Mouse (Mus musculus): ENCODE results near the gene Tarbp2.
A peak's percentile ranks its signal among the peaks of the same experiment; 100 is the strongest.

Gene Tarbp2

DNA sequence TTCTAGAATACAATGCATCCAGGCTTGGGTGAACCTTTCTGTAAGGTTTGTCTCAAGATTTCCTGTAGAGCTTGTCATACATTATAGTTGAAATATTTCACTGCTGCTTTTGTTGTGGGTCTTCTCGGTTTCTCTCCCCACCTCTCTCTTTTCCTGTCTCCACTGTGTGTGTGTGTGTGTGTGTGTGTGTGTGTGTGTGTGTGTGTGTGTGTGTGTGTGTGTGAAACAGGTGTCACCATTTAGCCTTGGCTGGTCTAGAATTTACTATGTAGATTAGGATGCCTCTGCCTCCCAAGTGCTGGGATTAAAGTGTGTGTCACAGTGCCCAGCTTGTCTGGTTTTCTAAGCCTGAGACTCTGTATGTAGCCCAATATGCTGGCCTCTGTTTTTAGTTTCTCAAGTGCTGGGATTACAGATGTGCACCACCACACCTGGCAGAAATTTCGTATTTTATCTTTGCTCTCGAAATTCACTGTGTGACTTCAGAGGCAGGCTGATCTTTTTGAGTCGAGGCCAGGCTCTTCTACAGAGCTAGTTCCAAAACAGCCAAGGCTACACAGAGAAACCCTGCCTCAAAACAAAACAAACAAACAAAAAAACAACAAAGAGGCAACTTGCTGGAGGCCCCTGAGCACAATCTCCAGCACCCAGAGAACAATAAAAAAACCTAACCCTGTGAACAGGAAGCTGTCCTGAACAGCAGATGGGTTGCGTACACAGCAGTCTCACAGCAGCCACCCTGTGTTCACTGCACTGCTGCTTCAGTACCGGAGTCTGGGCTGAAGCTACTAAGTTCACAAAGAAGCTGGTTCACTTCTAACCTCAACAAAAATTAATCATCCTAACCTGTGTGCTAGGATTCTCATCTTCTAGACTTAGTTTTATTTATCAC, 8.4 kb downstream of the Tarbp2 start:
- DNase-seq: peak; percentile 41

DNA sequence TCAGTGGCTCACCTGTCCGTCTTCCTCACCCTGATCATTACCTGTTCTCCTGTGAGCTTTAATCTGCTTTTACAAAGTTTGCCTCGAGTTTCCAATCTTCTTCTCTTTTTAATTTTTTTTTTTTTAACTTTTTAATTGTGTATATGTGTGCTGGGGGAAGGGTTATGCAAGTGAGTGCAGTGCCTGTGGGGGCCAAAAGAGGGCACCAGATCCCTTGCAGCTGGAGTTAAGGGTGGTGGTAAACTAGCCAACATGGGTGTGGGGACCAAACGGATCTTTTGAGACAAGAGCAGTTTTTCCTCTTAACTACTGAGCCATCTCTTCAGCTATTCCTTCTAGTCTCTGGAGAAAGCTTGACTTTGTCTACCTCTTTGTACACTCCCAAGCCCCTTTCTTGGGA, 9.9 kb downstream of the Tarbp2 start:
- peak; percentile 62 for DNase-seq

DNA sequence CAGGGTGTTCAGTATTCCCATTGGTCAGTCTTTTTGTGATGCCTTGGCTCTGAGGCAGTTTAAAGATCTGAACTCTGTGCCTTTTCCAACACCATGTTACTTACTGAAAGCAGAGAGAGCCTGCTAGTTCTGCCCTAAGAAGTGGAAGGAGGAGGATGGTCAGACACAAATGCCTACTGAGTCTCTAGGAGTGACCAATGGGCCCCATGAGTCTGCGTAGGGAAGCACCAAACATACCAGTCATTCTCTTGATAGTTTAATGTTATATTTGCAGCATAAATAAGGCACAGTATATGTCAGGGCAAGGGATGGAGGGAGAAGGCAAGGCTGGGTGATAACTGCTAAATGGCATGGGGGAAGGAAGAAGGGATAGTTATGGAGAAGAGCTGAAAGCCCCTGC, 10.4 kb downstream of the Tarbp2 start:
- DNase-seq: no peak

DNA sequence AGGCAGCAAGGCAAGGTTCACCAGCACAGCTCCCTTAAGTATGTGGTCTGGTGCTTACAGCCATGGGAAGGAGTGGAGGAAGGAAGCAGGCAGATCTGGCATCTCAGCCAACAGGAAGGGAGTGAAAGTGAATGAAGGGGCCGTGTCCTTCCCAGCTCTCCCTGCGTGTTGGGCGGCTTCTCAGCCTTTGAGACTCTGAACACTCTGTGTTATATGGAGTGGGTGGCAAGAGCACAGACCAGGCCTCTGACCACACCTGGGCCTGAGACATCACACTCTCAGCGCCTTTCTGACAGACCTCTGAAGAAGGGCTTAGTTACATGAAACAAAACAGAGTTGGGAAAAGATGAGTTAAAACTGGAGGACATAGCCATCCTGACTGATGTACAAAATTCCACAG, 12.6 kb downstream of the Tarbp2 start:
- no peak for DNase-seq

DNA sequence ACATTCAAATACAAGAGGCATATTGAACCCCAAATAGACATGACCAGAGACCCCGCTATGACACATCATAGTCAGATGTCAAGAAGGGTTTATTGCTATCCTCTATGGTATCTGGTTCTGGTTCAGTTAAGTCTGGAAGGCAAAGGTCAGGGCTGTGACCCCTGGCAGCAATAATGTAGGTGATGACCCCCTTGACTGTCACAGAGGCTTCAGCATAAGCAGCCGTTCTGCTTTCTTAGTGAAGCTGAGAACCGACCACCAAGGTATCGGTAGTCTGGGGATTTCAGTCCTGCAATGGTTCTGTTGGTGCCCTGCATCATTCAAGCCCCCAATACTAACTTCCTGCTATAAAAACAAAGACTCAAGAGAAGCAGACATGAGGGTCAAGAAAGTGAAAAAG, 13.6 kb downstream of the Tarbp2 start:
- DNase-seq: no peak

DNA sequence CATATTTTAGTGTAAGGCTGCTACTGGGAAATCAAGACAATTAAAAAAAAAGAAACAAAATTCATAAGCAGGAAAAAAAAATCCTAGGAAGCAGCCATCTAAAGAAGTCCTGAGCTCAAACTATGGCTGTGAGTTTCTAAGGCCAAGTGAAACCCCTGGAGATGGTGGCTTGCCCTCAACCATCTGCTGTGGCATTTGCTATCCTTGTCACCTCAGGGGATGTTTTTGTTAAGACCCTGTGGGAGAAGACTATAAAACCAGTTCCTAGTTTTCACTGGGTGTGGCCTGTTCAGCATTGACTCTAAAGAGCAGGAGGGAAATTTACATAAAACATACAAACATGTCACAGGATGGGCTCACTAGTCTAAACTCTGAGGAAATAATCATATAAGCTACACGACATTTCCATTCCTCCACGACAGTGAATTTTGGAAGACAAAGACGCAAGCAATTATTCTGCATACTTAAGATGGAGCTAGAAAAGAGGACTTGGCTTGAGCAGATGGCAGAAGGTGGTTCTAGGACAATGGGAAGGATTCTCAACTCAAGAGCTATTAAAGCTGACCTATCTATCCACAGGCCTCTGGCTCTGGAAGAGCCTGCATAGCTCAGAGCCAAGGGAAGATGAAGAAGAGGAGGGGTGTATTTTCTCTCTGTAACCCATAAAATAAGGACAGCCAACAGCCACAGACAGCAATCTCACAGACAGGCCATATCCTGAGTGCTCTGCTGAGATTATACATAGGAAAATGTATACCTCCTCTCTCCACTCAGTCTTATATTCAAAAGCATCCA, 14.3 kb downstream of the Tarbp2 start:
- DNase-seq: no peak

DNA sequence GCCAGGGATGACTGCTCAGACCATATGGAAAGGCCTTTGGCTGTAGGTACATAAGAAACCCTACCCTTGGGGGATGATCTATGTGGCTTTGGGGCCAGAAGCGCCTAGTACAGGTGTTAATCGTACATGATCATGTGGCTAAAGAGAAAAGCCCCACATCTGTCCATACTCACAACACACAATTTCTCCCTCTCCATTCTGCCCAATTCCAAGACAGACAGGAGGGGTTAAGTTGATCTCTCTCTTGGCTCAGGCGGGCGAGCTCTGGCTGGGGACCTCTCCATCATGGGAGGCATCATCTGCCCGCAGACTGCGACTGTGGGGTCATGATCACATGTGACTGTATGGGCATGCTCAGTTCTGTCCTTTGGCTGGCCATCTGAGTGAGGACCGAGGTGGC, 15.9 kb downstream of the Tarbp2 start:
- no peak for DNase-seq

DNA sequence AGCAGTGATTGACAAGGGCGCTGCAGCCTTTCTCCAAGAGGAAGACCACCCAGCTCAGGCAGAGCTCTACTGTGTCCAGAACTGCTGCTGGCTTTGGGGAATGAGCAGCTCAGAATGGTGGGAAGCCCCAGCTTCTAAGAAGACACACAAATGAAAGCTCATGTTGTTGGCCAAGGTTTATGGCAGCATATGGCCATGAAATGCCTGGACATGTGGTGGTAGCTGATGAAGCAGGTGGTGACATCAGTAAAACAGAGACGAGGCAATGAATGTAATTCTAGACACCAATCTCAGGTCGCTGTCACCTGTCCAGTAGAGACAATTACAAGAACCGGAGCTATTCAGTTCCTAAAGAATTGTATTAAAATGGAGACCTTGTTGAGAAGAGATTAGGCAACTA, 26.8 kb downstream of the Tarbp2 start:
- DNase-seq: no peak

DNA sequence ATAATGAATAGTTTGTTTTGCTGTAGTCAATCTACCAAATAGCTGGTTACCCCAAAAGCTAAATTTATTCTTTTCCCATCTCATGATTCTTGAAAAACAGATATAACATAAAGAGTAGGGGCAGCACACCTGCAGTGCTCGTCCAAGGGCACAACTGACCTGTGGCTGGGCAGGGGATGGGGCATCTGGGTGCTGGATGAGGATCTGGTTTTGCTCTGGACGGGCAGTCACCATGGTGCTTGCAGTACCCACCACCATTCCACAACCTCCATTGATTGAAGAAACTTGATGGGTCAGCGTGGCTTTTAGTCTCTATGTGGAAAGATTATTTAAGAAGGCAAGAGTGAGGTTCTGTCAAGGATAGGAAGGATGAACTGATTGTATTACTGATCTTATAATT, 28.3 kb downstream of the Tarbp2 start:
- no peak for DNase-seq

DNA sequence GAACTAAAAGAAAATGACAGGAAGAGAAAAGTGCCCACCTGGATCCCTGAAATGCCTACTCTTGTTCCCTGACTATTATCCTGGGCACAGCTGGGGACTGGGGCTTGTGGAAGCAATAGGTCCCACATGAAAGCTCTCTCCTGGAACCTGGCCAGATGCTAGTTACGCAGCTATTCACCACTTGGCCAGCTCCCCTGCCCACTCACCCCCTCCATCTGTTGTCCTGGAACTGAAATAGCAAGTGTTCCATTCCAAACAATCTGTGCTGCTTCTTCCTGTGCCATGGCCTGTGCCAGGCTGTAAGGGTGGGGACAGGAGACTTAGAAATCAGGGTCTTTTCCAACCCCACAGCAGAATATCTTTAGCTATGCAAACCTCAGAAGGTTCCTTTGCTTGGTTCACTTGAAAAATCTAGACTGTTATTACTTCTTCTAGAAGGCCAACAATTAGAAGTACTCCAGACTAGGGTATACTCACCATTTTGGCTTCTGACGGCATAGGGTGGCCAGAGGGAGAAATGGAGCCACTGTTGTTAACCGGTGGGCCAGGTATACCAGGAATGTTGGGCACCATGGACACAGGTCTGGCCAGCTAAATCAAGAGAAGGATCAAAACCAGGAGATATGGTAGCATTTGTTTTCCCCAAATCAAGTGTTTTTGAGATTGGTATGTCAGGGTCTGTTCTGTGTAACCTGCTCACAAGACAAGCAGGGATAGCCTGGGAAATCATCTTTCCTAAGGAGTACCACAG, 28.9 kb downstream of the Tarbp2 start:
- no peak for DNase-seq

DNA sequence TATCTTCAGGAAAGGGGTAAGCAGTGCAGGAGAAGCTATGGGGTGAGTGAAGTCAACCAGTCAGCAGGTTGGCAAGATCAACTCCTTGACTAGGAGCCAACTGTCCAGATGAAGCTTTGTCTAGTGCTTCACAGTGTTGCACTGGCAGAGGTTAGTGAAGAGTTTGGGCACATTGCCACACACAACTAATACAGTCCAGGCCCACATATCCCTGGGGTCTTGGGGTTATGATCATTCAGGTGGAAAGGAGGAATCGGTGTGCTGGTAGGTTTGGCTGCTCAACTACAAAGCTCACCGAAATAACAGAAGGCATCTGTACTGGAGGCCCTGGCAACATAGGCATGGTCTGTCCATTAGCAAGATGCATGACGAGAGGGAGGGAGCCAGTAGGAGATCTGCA, 29.5 kb downstream of the Tarbp2 start:
- DNase-seq: no peak

DNA sequence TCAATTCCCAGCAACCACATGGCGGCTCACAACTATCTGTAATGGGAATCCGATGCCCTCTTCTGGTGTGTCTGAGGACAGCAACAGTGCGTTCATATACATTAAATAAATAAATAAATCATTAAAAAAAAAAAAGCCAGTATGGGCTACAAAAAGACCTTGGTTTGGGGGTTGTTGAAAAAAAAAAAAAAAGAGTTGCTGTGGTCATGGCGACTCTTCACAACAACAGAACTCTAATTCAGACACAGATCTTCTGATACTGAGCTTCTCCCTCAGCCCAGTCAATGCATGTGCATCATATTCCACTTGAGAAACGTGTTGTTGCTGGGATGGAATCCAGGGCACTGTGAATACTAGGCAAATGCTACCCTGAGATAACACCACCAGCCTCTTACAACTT, 34.6 kb downstream of the Tarbp2 start:
- DNase-seq: no peak

DNA sequence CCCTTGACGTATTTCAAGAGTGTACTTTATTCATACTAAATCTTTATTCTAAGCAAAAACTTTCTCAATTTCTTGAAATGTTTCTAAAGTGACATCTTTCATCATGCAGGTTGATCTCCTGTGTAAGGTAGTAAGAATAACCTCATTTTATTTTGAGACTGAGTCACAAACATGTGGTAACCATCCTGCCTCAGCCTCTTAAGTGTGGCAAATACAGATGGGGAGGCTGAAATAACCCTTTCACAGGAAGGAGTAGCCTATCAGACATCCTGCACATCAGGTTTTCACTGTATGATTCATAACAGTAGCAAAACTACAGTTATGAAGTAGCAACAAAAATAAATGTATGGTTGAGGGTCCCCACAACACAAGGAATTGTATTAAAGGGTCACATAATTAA, 37.6 kb downstream of the Tarbp2 start:
- DNase-seq: no peak

DNA sequence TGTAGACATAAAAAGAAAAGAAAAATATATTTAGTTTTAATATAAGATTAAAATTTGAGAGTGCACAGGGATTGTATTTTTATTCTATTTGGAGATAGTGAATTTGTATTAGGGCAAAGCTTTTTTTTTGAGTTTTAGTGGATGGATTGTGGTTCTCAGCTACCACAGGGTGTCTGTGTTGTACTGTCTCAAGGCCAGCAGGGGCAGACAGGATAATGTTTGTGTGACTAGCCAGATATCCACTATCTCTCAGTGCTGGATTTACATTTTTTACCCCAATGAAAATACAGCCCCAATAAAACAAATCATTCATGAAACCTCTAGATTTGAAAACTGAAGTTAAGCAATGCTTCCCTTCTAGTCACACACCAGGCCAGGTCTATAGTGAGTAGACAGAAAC, 39.6 kb downstream of the Tarbp2 start:
- DNase-seq: no peak

DNA sequence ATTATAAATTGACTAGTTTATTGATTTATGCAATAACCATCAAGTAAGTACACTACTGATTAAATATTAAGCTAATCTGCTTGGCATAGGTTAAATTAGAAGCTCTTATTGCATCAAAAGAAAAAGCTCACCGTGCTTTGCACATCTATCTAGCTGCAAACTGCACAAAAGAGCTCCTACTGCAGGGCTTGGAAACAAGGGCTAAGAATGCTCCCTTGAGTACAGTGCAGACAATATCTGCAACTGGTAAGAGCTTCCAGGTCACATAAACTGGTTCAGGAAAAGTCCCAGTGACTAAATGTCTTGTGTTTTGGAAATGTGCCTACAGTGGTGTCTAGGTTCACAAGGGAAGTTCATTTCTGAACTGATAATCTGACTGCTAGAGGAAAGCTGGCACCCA, 44.5 kb downstream of the Tarbp2 start:
- no peak for DNase-seq

DNA sequence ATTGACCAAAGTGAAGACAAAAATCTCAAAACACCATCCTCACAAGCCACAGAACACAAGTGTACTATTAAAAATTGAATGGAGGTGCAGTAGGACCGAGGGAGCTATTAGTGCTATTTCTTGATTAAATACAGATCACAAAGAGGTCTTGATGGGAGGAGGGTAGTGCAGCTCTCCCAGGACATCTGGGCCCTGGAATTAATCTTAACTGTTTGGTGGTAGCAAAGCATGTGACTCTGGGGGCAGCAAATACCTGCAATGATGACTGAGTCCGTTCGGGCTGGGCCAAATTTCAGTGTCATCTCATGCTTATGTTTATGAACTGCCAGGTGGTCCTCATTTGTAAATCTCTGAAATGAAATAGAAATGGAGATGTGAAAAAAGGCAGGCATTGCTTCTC, 45.1 kb downstream of the Tarbp2 start:
- no peak for DNase-seq

DNA sequence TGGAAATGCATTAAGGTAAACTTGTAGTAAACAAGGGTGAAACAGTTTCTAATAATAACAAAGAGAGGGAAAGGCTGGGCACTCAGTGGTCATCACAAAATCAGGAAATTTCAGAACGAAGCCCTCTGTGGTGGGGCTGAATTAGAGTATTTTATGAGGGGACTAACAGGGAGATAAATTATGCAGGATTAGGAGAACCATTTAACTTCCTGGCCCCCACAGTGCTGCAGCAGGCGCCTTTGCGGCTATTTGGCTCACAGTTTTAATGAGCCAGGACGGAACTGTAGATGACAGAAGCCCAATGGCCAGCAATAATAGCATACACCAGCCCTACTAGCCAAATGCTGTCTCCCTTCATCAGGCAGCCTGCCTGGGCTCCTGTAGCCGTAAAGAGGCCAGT, 45.7 kb downstream of the Tarbp2 start:
- no peak for DNase-seq

DNA sequence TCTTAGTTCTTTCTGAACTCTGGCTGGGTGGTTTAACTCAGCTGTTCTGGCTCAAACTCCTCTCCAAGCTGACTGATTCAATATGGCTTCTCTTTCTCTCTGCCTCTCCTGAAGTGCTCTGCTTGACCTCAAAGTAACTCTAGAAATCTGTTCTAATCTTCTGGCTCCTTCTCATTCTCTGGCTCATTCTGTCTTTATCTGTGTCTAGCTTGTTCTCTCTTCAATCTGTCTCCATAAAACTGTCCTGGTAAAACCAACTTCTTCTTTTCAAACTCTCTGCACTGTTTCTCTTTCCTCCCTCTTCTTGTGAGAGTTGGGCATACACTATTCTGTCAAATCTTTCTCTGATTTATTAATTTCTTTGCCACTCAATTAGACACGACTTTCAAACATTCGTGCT, 49.9 kb downstream of the Tarbp2 start:
- no peak for DNase-seq

DNA sequence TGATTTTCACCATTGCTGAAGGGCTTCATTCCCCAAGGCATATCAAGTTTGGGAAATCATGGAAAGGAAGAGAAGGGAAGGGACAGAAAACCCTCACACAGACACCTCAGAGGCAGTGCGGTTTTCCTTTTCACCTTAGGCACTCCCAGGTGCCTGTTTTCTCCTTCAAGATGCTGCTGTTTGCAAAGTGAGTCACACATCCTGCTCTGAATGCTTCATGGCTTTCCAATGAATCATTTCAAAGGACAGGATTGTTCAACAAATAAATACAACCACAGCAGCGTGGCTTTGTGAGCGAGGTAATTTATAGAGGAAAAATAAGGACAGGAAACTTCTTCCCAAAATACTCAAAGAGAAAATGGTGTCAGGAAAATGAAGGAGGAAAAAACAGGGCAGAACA, 54.1 kb downstream of the Tarbp2 start:
- DNase-seq: no peak

Data from thymus, postnatal 4 days (tissue).